Mouse (Mus musculus) CH12.LX (cell line): Measurements from ENCODE around the gene Ddx47. TPM values are rescaled to one million over a fixed set of nuclear protein-coding genes. Genes with fewer than 3 reads are reported as not detected.

Source experiments
- DNase-seq: peaks from one replicate; pipeline ENCODE4 v3.0.0-alpha.2; 2013; ENCODE audit errors: extremely low read depth
- H3K27ac ChIP-seq: 2 replicates; pipeline ENCODE4 v1.5.1; 2012; ENCODE audit warnings: low read depth, mild to moderate bottlenecking, control low read depth, moderate library complexity; ENCODE audit not compliant: insufficient read depth
- H3K27me3 ChIP-seq: replicated peaks from 2 replicates; pipeline ENCODE3; 2012; ENCODE audit warnings: inconsistent platforms
- H3K36me3 ChIP-seq, 2 experiments: replicated peaks in 1 of 2; 2 replicates each; pipeline versions ENCODE3 to v1.6.1; 2012; ENCODE audit warnings: inconsistent platforms in 1 of 2, low read length in 1 of 2, mild to moderate bottlenecking in 1 of 2, mixed read lengths in 1 of 2, moderate library complexity in 1 of 2; ENCODE audit not compliant: control insufficient read depth in 1 of 2, insufficient read depth in 1 of 2
- H3K4me1 ChIP-seq, 2 experiments: 2 replicates each; pipeline ENCODE4 v1.6.1; 2012; ENCODE audit warnings: inconsistent platforms in 1 of 2, moderate library complexity in 1 of 2; ENCODE audit not compliant: insufficient read depth in 2 of 2, control insufficient read depth in 1 of 2
- H3K4me2 ChIP-seq: 2 replicates; pipeline ENCODE4 v1.6.1; 2012; ENCODE audit warnings: low read depth, mild to moderate bottlenecking, control low read depth; ENCODE audit not compliant: poor library complexity, insufficient read depth, severe bottlenecking
- H3K4me3 ChIP-seq, 3 experiments: fragments of 150-350 bp in 1 of 3; sonication (generic) in 1 of 3; replicated peaks in 1 of 3; 2 replicates each; pipeline versions ENCODE3 to v1.5.1; 2011 to 2012; ENCODE audit warnings: low read depth in 2 of 3, low read length in 2 of 3, mild to moderate bottlenecking in 2 of 3, moderate library complexity in 2 of 3, control low read depth in 1 of 3, improper control_type of control experiment in 1 of 3, inconsistent platforms in 1 of 3, mixed read lengths in 1 of 3; ENCODE audit not compliant: poor library complexity in 1 of 3
- H3K79me2 ChIP-seq: replicated peaks from 2 replicates; pipeline ENCODE4 v1.6.1; 2012; ENCODE audit warnings: mild to moderate bottlenecking, moderate library complexity; ENCODE audit not compliant: control insufficient read depth, poor library complexity, insufficient read depth, severe bottlenecking; ENCODE audit errors: extremely low read depth
- H3K9ac ChIP-seq: 2 replicates; pipeline ENCODE4 v1.6.1; 2012; ENCODE audit warnings: low read depth, mild to moderate bottlenecking, control low read depth, moderate library complexity; ENCODE audit not compliant: insufficient read depth
- H3K9me3 ChIP-seq: replicated peaks from 2 replicates; pipeline ENCODE3; 2012; ENCODE audit warnings: low read length, inconsistent platforms, mixed read lengths
- BHLHE40 ChIP-seq: IDR thresholded peaks from 2 replicates; pipeline ENCODE4 v1.6.1; 2011; ENCODE audit warnings: mild to moderate bottlenecking, low read depth, low read length, improper control_type of control experiment
- CHD2 ChIP-seq: IDR thresholded peaks from 2 replicates; pipeline ENCODE4 v1.6.1; 2011; ENCODE audit warnings: low read length, improper control_type of control experiment
- CTCF ChIP-seq, 2 experiments: IDR thresholded peaks in 1 of 2; conservative IDR thresholded peaks in 1 of 2; 2 replicates each; pipeline ENCODE4 v1.5.1; 2011 to 2012; ENCODE audit warnings: low read depth in 2 of 2, low read length in 2 of 2, improper control_type of control experiment in 1 of 2, inconsistent platforms in 1 of 2, mild to moderate bottlenecking in 1 of 2, moderate library complexity in 1 of 2
- E2F4 ChIP-seq: IDR thresholded peaks from 2 replicates; pipeline ENCODE4 v1.6.1; 2011; ENCODE audit warnings: low read depth, low read length, improper control_type of control experiment; ENCODE audit not compliant: insufficient replicate concordance
- EP300 ChIP-seq: IDR thresholded peaks from 2 replicates; pipeline ENCODE4 v1.6.1; 2011; ENCODE audit warnings: low read length, improper control_type of control experiment
- ETS1 ChIP-seq: conservative IDR thresholded peaks from 2 replicates; pipeline ENCODE4 v1.6.1; 2012; ENCODE audit warnings: low read depth, mild to moderate bottlenecking, inconsistent platforms, low read length, improper control_type of control experiment, moderate library complexity
- GABPA ChIP-seq: IDR thresholded peaks from 2 replicates; pipeline ENCODE4 v1.6.1; 2012; ENCODE audit warnings: low read depth, low read length, improper control_type of control experiment, inconsistent platforms; ENCODE audit not compliant: insufficient replicate concordance
- HCFC1 ChIP-seq: IDR thresholded peaks from 2 replicates; pipeline ENCODE4 v1.6.1; 2012; ENCODE audit warnings: low read depth, mild to moderate bottlenecking, inconsistent platforms, low read length, improper control_type of control experiment
- IRF4 ChIP-seq: IDR thresholded peaks from 2 replicates; pipeline ENCODE4 v1.6.1; 2014; ENCODE audit warnings: low read depth, mild to moderate bottlenecking, inconsistent platforms, low read length, improper control_type of control experiment
- JUN ChIP-seq: IDR thresholded peaks from 2 replicates; pipeline ENCODE4 v1.6.1; 2011; ENCODE audit warnings: low read depth, mild to moderate bottlenecking, low read length, improper control_type of control experiment, moderate library complexity; ENCODE audit not compliant: insufficient read depth
- JUND ChIP-seq: conservative IDR thresholded peaks from 2 replicates; pipeline ENCODE4 v1.6.1; 2011; ENCODE audit warnings: low read depth, low read length, improper control_type of control experiment
- KAT2A ChIP-seq: IDR thresholded peaks from 2 replicates; pipeline ENCODE4 v1.6.1; 2012; ENCODE audit warnings: low read length, improper control_type of control experiment, inconsistent platforms; ENCODE audit not compliant: insufficient replicate concordance
- MAFK ChIP-seq: IDR thresholded peaks from 2 replicates; pipeline ENCODE4 v1.6.1; 2011; ENCODE audit warnings: low read length, improper control_type of control experiment; ENCODE audit not compliant: insufficient replicate concordance
- MAX ChIP-seq: IDR thresholded peaks from 2 replicates; pipeline ENCODE4 v1.6.1; 2011; ENCODE audit warnings: low read length, improper control_type of control experiment
- MAZ ChIP-seq: IDR thresholded peaks from 2 replicates; pipeline ENCODE4 v1.6.1; 2012; ENCODE audit warnings: low read depth, mild to moderate bottlenecking, inconsistent platforms, low read length, improper control_type of control experiment, moderate library complexity
- MEF2A ChIP-seq: IDR thresholded peaks from 2 replicates; pipeline ENCODE4 v1.6.1; 2014; ENCODE audit warnings: low read depth, mild to moderate bottlenecking, inconsistent platforms, low read length, improper control_type of control experiment, borderline replicate concordance
- MYC ChIP-seq: IDR thresholded peaks from 2 replicates; pipeline ENCODE4 v1.6.1; 2011; ENCODE audit warnings: low read depth, mild to moderate bottlenecking, improper control_type of control experiment, low read length
- SIN3A ChIP-seq: IDR thresholded peaks from 2 replicates; pipeline ENCODE4 v1.6.1; 2012; ENCODE audit warnings: low read length, improper control_type of control experiment, inconsistent platforms
- TBP ChIP-seq: conservative IDR thresholded peaks from 2 replicates; pipeline ENCODE4 v1.6.1; 2011; ENCODE audit warnings: low read depth, low read length, improper control_type of control experiment
- UBTF ChIP-seq: IDR thresholded peaks from 2 replicates; pipeline ENCODE4 v1.6.1; 2012; ENCODE audit warnings: low read depth, mild to moderate bottlenecking, inconsistent platforms, low read length, improper control_type of control experiment, moderate library complexity
- USF1 ChIP-seq: IDR thresholded peaks from 2 replicates; pipeline ENCODE4 v1.6.1; 2014; ENCODE audit warnings: low read depth, mild to moderate bottlenecking, inconsistent platforms, low read length, improper control_type of control experiment
- USF2 ChIP-seq: conservative IDR thresholded peaks from 2 replicates; pipeline ENCODE4 v1.6.1; 2011; ENCODE audit warnings: low read depth, low read length, improper control_type of control experiment
- ZMIZ1 ChIP-seq: IDR thresholded peaks from 2 replicates; pipeline ENCODE4 v1.6.1; 2012; ENCODE audit warnings: low read depth, mild to moderate bottlenecking, inconsistent platforms, low read length, improper control_type of control experiment
- ZNF384 ChIP-seq: IDR thresholded peaks from 2 replicates; pipeline ENCODE4 v1.6.1; 2012; ENCODE audit warnings: low read depth, low read length, improper control_type of control experiment, inconsistent platforms
- dilution Hi-C: fragments of 300-500 bp; cut with MboI; formaldehyde crosslinking; loops from 2 replicates; pipeline ENCODE4 v1.14.3; 2020; ENCODE audit warnings: low sequenced_read_pairs; ENCODE audit not compliant: extremely low pct_unique_long_range_greater_than_20kb, extremely low pct_ligation_motif_present
- in situ Hi-C: fragments of 300-500 bp; cut with MboI; formaldehyde crosslinking; loops from 3 replicates; pipeline ENCODE4 v1.14.3; 2019; ENCODE audit warnings: low sequenced_read_pairs, low pct_ligation_motif_present, low pct_unique_long_range_greater_than_20kb, mixed read lengths
- polyA plus RNA-seq: library from polyadenylated mRNA; unstranded; fragments of >175 nt; gene quantifications from 2 replicates; pipeline ENCODE4 v1.2.1, GENCODE M21; 2012; ENCODE audit warnings: low read depth; ENCODE audit not compliant: insufficient read length
- total RNA-seq, 2 experiments: library from RNA; depleted of rRNA; stranded (reverse); fragments of 300-350 nt in 1 of 2; fragments of >200 nt in 1 of 2; gene quantifications; 2 replicates each; pipeline ENCODE4 v1.2.3; 2012 to 2014

Gene Ddx47
- total and polyA plus RNA-seq, 3 experiments, result 61.4 to 110 (median 82.6) TPM

GRCm38 (mm10) chr6:134998781-134999180, 12.6 kb upstream of the Ddx47 start:
- TF ChIP-seq ZMIZ1 (no peak), KAT2A (no peak), MYC (no peak), SIN3A (no peak), MAZ (no peak), EP300 (no peak), GABPA (no peak), USF1 (no peak), IRF4 (no peak), JUND (no peak), UBTF (no peak), MEF2A (no peak), ZNF384 (no peak), ETS1 (no peak)
- TF ChIP-seq, all 38 proteins: peak for 0

GRCm38 (mm10) chr6:135000272-135000671, 11.1 kb upstream of the Ddx47 start:
- in situ Hi-C loops (no loop called here), dilution Hi-C loops (no loop called here)
- Histone ChIP-seq H3K4me1 (peaks cover 0 to 5% of the 10 kb centered on the region in 2 experiments; a peak in 1 of 4 replicates), H3K36me3 (no peaks in the 10 kb centered on the region), H3K4me3 (no peak overlapping the region), H3K27ac (no peak overlapping the region), H3K9ac (no peak overlapping the region), H3K9me3 (no peaks in the 10 kb centered on the region), H3K27me3 (no peaks in the 10 kb centered on the region), H3K4me2 (no peak overlapping the region), H3K79me2 (no peaks in the 10 kb centered on the region)
- DNase-seq, result no peak
- TF ChIP-seq USF2 (no peak), HCFC1 (no peak), MYC (no peak), TBP (no peak), CHD2 (no peak), ETS1 (no peak), MAFK (no peak), CTCF (conservative IDR thresholded peaks at IDR 0.05 in 1 of 2, IDR thresholded peaks at IDR 0.05 in 1 of 2; ENCODE audit: low read depth in 2 of 2, low read length in 2 of 2) (no peak), UBTF (no peak), MEF2A (no peak), MAX (no peak), JUN (no peak), E2F4 (no peak), BHLHE40 (no peak)

More at GRCm38 (mm10) chr6:134998781-134999180, 12.6 kb upstream of the Ddx47 start:
- DNase-seq, result no peak
- Histone ChIP-seq H3K36me3 (no peaks in the 10 kb centered on the region), H3K9ac (no peak overlapping the region), H3K4me1 (peaks cover 0 to 11% of the 10 kb centered on the region in 2 experiments; a peak in 1 of 4 replicates), H3K4me2 (no peak overlapping the region), H3K27ac (no peak overlapping the region), H3K4me3 (no peak overlapping the region), H3K9me3 (no peaks in the 10 kb centered on the region), H3K79me2 (no peaks in the 10 kb centered on the region), H3K27me3 (no peaks in the 10 kb centered on the region)
- in situ Hi-C loops (loop anchor here (25.0 kb wide), 1 partner anchor 361 kb away; the partner anchor contains the start of genes Borcs5 and Mansc1), dilution Hi-C loops (no loop called here)
